Mouse (Mus musculus): ENCODE measurements around the gene Tmem185b. TPM values are rescaled to one million over a fixed set of nuclear protein-coding genes. Genes with fewer than 3 reads are reported as not detected.

The Tmem185b gene
- 19.4 and 27.2 TPM in 2 replicates for polyA plus RNA-seq (2012; rRNA removed; ENCODE audit: low replicate concordance)

GRCm38 (mm10) chr1:119525689-119526591 lies at the start of gene Tmem185b:
TSS of gene Tmem185b (plus strand) at chr1:119526160.

GRCm38 (mm10) chr1:119504260-119505062 lies 21.5 kb upstream of the Tmem185b start, which contains the start of gene Ralb:
TSS of gene Ralb (minus strand) at chr1:119504794.

Other genes starting within 250 kb of the Tmem185b start
- 33.9 and 39.0 TPM in 2 replicates for gene Inhbb, start 103.9 kb upstream of the Tmem185b start, polyA plus RNA-seq (2012; rRNA removed; ENCODE audit: low replicate concordance)
- 54.0 and 57.9 TPM in 2 replicates for gene Ralb, start 21.4 kb upstream of the Tmem185b start, polyA plus RNA-seq (2012; rRNA removed; ENCODE audit: low replicate concordance)
- 3.5 and 10.9 TPM in 2 replicates for gene Epb41l5, start 122.8 kb downstream of the Tmem185b start, polyA plus RNA-seq (2012; rRNA removed; ENCODE audit: low replicate concordance)